Mouse (Mus musculus) liver, postnatal 0 days (tissue): ENCODE measurements around the gene Zfp791.

ENCODE experiments used
- CTCF ChIP-seq: sonication (generic); IDR thresholded peaks from 2 replicates; pipeline ENCODE4 v1.5.1; 2016; ENCODE audit warnings: antibody characterized with exemption, low read depth
- EP300 ChIP-seq: IDR thresholded peaks from 2 replicates; pipeline ENCODE4 v1.6.1; 2016; ENCODE audit warnings: antibody characterized with exemption, low read depth, mild to moderate bottlenecking

DNA sequence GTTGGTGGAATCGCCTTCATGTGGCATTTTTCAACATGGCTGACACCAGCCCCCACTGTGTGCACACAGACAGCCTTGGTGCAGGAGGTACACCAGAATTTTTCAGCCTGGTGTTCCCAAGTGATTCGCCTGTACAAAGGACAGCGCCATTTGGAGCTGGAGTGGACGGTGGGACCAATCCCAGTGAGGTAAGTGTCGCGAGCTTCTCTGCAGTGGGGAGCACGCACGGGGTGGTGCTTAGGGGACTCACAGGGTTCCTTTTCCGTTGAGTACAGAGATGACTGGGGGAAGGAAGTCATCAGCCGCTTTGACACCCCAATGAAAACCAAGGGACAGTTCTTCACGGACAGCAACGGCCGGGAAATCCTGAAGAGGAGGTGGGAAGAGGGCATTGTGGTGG lies 27.8 kb downstream of the Zfp791 start:
- TF ChIP-seq EP300 (no peak), CTCF (no peak)
